Mouse (Mus musculus) frontal cortex, postnatal 14 days (tissue): Measurements from ENCODE around the gene Thsd7a.

Experiments
- DNase-seq, 2 experiments: peaks; one replicate each; pipeline ENCODE4 v3.0.0; 2022; ENCODE audit warnings: low spot score in 2 of 2

The Thsd7a gene

DNA sequence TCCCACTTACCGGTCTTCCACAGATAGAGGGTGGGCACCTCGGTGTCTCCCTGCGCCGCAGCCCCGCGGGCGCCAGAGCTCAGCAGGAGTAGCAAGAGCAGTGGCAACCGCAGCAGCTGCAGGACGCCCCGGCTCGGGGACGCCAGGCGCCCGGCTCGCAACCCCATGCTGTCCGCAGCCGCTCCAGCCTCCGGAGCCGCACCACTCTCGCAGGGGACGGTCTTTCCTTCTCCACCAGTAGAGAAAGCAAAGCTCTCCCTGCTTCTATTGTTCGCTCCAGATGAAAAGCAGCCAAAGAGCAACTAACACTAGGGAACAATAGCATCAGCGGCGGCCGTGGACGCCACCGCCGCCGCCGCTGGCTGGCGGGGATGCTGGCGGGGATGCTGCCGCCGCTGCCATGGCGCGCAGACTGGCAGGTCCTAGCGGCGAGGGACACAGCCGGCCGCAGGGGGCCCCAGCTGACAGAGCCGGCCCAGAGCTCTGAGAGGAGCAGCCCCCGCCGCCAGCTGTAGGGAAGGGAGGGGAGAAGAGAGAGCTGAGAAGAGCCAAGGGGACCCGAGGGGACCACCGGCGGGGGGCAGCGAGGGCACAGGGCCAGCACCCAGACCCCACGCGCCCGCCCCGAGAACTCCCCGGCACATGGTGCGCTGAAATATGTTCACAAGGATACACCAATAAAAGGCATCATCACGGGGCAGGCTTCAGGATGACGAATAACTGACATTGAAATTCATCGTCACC, at the start of gene Thsd7a:
Thsd7a (minus strand) TSS at position 624 of the 744 bp plus-strand sequence.
- DNase-seq: peak; percentile 26 to 43

DNA sequence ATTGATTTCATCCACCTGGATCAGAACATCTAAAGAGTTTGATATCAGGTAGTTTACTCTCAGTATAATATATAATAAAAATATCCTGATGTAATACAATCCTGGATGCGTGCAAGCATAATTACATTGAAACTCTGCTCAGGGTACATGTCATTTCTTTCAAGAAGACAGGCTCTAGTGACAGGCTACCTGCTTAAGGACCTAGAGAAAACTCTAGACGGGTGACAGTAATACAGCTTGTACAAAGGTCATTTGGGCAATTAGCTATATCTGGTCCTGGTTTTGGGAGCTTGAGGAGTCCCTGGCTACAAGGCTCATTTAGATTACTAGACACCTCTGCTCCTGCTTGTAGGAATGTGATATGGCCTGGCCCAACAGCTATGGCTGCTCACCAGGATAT, 37.9 kb upstream of the Thsd7a start:
- DNase-seq: no peak

DNA sequence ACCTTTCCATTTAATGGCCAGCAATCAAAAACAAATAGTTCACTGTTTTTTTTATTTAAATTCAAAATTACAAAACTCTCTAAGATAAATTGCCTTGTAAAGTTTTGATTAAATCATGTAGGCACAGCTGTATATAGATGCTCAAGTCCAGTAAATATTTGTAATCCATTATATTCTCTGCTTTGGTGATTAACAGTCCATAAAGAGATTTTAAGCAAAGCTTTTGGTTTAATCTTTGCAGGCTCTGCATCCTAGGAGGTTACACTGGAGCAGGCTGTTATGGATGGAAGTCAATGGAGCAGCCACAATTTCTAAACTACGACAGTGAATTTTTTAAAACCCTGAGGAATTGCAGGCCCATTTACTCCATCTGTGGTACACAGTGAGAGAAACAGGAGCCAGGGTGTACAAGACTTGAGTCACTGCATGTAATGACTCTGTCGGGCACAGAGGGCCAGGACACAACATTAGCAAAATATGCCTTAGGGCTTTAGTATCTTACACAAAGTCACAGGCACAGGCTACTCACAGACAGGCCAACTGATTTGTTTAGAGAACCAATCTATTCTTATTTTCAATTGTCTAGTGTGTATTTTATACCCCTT, 37.3 kb upstream of the Thsd7a start:
- no peak for DNase-seq

DNA sequence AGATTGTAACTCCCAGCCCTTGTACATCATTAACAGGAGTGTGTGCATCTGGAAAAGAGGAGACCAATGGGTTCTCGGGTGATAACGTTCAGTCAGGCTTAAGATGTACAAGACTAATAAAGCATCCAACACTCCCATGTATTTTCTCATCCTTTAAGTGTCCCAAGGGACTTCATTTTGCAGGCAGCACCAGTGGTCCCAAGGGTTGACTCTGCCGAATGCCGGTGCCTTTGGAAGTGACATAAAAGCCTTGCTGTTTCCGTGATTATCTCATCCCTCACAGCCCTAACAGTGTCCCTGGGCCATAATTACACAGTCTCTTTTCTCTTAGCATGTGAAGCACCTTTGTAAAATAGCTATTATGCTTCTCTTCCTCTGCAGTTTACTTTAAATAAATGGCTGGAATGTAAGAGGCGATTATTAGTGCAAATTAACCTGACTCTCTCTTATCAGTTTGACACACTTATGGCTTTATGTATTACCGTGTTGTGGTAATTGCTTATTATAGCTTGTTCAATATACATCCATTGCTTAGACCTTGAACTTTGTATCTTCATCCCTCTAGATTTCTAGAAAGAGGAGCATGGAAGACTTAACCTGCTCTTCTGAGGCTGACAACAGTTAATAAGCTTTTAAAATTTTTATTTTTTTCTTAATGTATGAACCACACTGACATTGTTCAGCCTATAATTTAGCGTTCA, 35.9 kb upstream of the Thsd7a start:
- DNase-seq: no peak

DNA sequence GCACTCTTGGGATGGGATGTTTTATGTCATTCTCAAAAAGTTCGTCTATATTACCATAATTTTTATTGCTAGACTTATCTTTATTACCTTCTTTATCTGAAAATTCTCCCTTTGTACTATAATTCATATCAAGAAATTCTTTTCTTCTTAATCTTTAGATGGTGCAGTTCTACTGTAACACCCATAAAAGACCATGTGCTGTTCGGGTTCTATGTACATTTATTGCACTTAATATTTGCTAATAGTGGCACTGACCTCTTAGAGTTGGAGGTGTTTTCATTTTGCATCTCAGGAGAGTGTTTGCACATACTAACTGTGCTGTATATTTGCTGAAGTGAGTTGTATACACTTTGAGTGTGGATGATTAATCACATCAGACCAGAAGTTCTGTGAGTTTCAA, 23.6 kb upstream of the Thsd7a start:
- no peak for DNase-seq

DNA sequence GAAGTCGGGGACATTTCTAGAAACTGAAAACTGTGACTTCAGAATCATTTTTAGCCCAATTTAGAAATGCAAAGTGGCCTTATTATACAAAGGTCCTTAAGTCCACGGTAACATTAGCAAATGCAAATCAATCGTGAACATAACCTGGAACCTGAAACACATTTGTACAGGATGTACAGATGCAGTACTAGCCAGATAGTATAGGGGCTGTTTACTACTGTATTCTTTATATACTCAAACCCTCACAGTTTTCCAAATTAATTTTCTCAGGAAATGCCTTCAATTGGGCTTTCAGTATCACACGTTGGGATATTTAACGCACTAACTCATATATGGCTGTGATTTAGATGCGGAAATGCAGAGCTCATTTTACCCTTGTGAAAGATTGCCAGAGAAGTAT, 16.0 kb upstream of the Thsd7a start:
- DNase-seq: no peak

DNA sequence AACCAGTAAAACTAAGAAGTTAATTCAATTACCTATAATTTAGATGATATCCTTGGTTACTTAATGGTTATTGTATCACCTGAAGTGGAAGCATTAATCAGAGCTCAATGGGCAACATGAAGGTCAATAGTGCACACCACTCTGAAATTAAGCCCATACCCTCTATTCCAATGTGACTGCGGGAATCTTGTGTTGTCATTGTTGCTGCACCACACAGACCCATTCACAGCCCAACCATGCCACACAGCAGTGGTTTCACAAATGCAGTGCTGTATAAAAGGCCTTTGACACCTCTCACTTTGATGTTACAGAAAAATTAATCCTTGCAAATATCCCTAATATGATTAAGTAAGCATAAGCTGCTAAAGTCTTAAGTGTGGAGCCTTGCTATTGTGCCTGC, 15.4 kb upstream of the Thsd7a start:
- no peak for DNase-seq

DNA sequence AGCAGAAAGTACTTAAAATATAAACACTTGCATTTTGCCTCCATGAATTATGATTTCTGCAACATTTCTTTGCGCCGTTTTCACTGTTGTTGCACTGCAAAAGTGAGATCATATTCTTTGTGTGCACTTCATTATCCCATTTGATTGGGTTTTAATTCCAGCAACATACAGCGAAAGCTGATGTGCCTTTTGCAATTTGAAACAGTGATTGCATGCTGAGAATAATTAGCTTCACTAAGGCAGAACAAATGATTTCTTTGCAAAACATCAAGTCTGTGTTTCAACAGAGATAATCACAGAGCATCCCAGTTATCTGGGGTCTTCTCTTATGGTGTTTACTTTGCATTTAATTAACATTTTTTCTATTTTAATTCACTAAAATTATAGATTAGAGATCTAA, 14.6 kb upstream of the Thsd7a start:
- no peak for DNase-seq

DNA sequence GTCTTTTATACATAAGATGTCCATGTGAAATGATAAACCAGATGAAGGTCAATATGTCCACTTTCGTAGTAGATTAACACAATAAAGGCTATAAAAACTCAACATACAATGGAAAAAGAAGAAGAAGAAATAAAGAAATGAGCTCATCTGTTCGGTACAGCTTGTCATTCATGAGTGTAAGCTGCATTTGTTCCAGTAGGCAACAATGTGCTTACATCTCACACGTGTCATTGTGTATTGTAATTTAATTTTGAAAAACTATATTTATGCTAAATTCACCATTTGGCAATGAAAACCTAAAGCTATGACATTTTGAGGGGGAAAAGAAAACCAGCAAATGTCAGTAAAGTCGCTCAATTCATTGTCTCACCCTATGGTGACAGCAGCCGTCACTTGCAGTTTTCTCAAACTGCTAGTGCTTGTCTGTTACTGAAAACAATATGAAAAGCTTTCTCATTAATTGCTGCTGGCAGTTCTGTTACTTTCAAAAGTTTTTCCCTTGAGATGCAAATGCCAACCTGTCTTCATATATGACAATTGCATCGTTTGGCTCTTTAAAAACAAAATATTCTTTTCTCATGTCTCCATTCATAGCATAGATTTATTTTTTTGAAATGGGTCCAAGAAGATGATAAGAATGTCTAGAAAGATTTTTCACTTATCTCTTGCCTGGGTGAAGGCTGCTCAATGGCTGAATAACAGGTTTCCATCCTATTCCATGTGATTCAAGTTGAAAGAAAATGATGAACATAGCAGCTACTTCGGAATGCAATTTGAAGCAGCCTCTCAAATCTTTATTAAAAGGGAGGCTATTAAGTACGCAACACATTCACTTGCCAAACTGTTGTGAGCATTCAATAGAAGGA, 10.4 kb upstream of the Thsd7a start:
- DNase-seq: no peak

DNA sequence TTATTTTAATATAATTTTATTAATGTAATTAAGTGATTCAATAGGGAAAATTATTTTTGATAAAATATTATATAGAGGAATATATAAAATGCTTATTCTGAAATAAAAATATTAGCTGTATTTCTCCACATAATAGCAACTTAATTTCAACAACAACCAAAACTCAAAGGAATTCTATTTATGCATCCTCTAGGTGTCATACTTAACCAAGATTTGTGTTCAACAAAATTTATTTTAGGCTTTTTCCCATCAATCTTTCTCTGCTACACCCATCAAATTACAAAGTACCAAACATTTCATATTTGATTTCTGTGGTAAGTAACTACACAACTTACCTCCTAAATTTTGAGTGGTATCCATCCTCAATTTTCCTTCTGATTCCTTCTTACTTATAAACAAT, 3.1 kb upstream of the Thsd7a start:
- no peak for DNase-seq

DNA sequence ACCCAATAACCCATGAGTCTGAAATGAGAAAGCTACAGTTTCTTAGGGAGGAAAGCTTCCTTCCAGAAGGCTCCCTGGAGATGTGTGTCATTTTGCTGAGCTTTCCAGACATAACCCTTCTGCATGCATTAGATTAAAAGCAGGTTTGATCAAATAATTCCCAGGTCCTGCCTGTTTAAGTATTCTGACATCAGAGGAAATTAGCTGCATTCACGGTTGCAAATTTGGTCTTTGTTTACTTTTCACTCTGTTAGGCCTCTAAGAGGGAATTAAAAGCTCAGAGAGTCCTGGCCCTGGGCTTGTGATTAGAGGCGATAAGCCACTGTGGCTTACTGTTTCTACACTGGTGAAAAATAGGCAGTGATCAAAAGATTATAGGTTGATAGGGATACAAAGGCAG, 1.2 kb upstream of the Thsd7a start:
- no peak for DNase-seq

DNA sequence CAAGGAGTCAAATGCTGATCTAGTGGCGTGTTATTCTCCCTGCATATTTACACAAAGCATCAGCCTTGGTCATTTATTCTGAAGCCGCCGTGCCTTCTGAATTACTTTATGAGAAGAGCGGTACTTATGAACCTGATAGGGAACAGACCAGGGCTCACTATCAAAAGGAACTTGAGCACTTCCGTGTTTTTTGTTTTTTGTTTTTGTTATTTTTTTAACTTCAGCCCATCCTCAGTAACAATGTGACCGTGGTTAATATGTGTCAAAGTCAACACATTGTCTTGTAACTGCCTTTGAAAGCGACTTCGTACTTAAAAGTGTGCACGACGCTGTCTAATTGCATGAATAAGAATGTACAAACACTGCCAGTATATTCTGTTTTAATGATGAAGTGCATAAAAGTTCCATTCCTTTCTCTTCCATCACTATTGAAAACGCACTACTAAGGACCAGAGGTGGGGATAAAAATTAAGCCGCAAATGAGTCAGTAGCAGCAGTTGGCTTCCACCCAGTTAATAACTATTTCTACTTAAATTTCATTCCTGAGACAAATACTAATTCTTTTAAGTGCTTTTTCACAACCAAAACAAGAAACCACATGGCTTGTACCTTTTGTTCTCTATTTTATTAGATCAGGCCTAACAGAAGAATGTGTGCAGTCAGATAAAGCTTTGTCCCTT, 461 bp upstream of the Thsd7a start:
- DNase-seq: no peak

DNA sequence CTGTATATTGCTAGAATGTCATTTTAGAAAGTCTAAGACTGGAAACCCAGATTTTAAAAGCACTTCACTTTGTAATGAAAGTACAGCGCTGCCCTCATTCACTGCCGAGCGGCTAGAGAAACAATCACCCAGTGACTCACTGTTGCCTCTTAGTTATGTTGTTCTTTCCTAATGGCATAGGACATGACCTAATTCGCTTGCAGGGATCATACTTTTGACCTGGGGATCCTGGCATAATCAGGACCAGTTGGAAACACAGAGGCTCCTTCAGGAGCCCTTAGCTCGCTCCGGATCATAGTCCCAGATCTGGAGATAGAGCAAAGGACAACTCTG, 790 bp downstream of the Thsd7a start:
- DNase-seq: no peak

DNA sequence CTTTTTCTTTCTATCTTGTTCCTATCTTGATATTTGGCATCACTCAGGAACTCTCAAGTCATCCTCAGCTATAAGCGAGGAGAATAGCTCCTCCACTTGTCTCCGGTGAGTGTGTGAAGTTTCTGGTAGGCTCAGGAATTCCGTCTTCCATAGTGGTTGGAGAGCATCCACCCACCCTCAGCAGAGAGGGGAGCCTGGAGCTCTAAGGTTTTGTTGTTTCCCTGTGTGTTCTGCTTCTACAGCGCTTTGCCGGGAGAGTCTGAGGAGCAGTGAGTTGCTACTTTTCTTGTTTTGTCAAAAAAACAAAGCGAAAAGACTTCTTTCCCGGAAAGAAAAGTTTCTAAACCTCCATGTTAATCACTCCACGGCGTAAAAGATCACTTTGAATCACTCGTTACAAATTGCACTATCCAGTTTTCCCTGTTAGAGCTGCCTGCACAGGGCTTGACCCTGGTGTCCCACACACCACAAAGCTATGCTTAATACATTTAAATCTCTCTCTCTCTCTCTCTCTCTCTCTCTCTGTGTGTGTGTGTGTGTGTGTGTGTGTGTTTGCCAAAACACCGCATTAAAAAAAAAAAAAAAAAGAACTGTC, 1.3 kb downstream of the Thsd7a start:
- peak in 1 of 2 experiments; percentile 16 for DNase-seq

DNA sequence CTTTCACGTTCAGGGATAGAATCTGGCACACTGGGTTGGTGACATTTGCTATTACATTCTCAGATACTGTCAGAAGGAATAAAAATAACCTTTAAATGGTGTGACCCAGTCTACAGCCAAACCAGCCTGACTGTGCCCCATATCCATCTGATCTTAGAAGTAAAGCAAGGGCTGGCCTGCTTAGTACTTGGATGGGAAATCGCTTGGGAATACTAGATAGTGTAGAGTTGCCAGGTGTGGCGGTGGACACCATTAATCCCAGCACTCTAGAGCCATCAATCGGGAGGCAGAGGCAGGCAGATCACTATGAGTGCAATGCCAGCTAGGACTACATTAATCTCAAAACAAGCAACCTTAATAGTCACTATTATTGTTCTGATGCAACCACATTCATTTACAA, 6.4 kb downstream of the Thsd7a start:
- DNase-seq: no peak

DNA sequence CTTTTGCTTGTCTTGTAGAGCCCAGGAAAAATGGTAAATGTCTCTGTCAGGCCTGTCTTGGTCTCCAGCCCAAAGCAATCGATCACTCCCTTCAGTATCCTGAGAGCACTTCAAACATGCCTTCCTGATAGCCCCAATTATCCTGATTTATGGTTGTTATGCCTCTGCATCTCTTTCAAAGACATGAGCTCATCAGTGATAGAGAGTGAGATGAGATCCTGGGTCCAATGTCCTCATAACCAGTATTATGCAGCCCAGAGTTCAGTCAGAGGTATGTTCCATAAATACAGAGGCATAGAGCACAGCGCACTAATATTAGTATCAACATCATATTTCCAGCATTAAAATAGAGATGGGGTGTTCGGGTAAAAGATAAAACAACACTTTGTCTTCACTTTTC, 15.3 kb downstream of the Thsd7a start:
- DNase-seq: no peak

DNA sequence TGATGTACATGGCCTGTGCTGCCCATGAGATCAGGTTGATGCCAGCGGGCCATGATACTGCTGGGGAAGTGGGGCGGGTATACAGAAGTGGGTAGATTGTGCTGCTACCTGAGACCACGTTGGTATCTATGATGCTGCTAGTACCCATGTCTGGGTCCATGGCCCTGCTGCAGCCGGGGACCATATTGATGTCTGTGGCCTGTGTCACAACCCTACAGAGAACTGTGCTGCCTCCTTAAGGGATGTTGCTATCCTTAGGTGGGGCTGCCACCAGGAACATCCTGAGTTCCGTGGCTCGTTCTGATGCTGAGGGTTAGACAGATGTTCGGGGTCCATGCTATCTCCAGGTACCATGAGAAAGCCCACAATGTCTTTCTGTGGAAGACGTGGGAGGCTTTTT, 33.1 kb downstream of the Thsd7a start:
- no peak for DNase-seq

DNA sequence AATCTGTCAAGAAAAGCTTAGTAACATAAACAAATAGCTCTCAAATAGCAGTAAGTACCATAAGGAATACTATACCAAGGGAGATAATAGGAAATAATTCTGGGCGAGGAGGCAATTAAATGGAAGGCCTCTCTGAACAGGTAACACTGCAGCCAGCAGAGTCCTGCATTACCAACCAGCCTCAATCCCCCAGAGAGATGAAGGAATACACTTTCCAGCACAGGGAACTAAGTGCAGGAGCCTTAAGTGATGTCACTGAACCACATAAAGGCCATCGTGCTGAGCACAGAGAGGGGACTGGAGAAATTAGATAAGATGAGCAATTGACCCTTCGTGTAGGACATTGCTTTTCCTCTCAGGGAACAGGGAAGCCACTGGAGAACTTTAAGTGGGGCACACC, 36.6 kb downstream of the Thsd7a start:
- DNase-seq: no peak

DNA sequence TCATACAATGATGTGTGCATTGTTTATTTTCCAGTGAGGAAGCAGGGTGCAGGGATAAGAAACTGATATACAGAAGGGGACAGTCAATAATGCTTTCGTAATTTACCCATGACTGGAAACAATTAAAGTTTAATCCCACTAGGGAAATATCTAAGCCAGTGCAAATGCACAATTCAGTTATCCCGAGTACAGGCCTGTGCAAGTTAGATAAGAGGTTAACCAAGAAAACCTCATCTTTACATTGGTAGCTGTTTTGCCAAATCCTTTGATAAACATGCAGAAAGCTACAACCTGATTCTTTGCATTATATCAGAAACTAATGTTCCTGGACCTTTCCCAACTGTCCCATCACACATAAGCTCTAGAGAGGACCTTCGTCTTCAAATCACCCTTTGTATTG, 46.3 kb downstream of the Thsd7a start:
- no peak for DNase-seq

DNA sequence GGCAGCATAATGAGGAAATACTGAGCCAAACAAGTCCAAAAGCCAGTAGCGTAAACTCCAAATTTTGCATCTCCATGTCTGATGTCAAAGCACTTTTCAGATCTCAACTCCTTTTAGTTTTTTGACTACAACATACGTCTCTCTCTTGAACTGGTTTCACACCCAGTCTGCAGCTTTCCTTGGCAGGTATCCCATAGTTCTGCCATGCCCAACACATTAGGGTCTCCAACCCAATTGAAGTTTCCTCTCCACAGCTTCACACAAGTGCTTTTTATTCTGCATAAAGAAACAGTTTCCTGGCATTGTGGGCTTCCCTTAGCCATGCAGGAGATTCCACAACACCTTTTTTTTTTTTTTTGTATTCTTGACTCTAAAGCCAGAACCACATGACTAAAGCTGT, 50.1 kb downstream of the Thsd7a start:
- no peak for DNase-seq

DNA sequence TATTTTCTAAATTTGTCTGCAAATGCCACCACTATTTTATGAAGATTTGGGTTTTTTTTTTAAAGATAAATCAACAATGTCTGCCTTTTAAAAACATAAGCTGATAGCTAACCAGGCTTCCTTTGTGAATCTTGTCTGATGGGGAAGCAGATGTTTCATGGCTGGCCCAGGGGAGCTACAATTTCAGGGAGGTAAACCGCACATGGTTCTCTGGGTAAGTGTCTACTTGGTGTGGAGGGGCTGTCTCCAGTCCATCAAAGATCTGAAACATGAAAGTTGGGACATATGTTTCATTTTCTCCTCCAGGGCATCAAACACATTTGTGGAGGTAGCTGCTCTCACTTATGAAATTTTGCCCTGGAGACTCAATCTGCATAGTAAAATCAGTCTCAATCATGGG, 55.5 kb downstream of the Thsd7a start:
- no peak for DNase-seq
